Mouse (Mus musculus): ENCODE data around the gene Gm14214. TPM values are rescaled to one million over a fixed set of nuclear protein-coding genes. Genes with fewer than 3 reads are reported as not detected.

Gene Gm14214
- total and polyA plus RNA-seq, 3 experiments: 0.17 TPM; not detected in 2

- H3K9ac ChIP-seq (ENCODE audit: control insufficient read depth, low read depth, low read length, poor library complexity, severe bottlenecking): no peak overlapping the region
- DNase-seq (ENCODE audit: low read depth, low spot score): no peak
- peaks cover 7% of the 10 kb centered on the region in 2 experiments for H3K27me3 ChIP-seq (ENCODE audit: control insufficient read depth in 1 of 2, insufficient read depth in 2 of 2, low read length in 2 of 2)
- H3K36me3 ChIP-seq (ENCODE audit: control insufficient read depth in 1 of 2, insufficient read depth in 2 of 2, low read length in 2 of 2): no peaks in the 10 kb centered on the region
- no peaks in the 10 kb centered on the region for H3K4me1 ChIP-seq (ENCODE audit: control insufficient read depth in 1 of 2, insufficient read depth in 2 of 2, low read length in 2 of 2)
- no peaks in the 10 kb centered on the region for H3K9me3 ChIP-seq (replicated peaks; ENCODE audit: insufficient read depth, low read length)
- H3K4me3 ChIP-seq (ENCODE audit: control insufficient read depth in 1 of 2, insufficient read depth in 1 of 2, low read depth in 2 of 2, low read length in 2 of 2): no peak overlapping the region
- TF ChIP-seq SMC3 (IDR thresholded peaks at IDR 0.05; ENCODE audit: low read depth, low read length) (no peak), GABPA (IDR thresholded peaks at IDR 0.05; ENCODE audit: low read depth, low read length) (no peak), MAFK (IDR thresholded peaks at IDR 0.05; ENCODE audit: borderline replicate concordance, low read depth, low read length) (no peak), POLR2A (IDR thresholded peaks at IDR 0.05; ENCODE audit: control insufficient read depth in 1 of 2, insufficient read depth in 1 of 2, low read depth in 1 of 2, low read length in 2 of 2, poor library complexity in 1 of 2) (no peak), EP300 (IDR thresholded peaks at IDR 0.05; ENCODE audit: low read depth in 1 of 2, low read length in 2 of 2) (no peak), MAX (IDR thresholded peaks at IDR 0.05; ENCODE audit: low read length) (no peak), CTCF (IDR thresholded peaks at IDR 0.05 in 2 of 3, conservative IDR thresholded peaks at IDR 0.05 in 1 of 3; ENCODE audit: control insufficient read depth in 1 of 3, insufficient read depth in 1 of 3, low read depth in 2 of 3, low read length in 3 of 3, poor library complexity in 1 of 3, severe bottlenecking in 1 of 3) (no peak), ETS1 (IDR thresholded peaks at IDR 0.05; ENCODE audit: low read depth, low read length) (no peak), POLR2AphosphoS5 (IDR thresholded peaks at IDR 0.05; ENCODE audit: borderline replicate concordance, low read depth, low read length) (no peak), MAZ (IDR thresholded peaks at IDR 0.05; ENCODE audit: low read depth, low read length) (no peak), TBP (IDR thresholded peaks at IDR 0.05; ENCODE audit: low read depth, low read length) (no peak), NELFE (IDR thresholded peaks at IDR 0.05; ENCODE audit: low read depth, low read length) (no peak), BHLHE40 (IDR thresholded peaks at IDR 0.05; ENCODE audit: borderline replicate concordance, low read depth, low read length) (no peak), SIN3A (IDR thresholded peaks at IDR 0.05; ENCODE audit: low read length) (no peak), UBTF (IDR thresholded peaks at IDR 0.05; ENCODE audit: borderline replicate concordance, insufficient read depth, low read depth, low read length) (no peak), TCF12 (IDR thresholded peaks at IDR 0.05; ENCODE audit: low read depth, low read length) (no peak), MEF2A (IDR thresholded peaks at IDR 0.05; ENCODE audit: extremely low read depth, insufficient replicate concordance, low read depth, low read length, poor library complexity, severe bottlenecking) (no peak)
- no peak overlapping the region for H3K27ac ChIP-seq (ENCODE audit: control insufficient read depth, low read depth, low read length)
- no peaks in the 10 kb centered on the region for H3K79me2 ChIP-seq (ENCODE audit: control insufficient read depth, insufficient read depth, low read length, poor library complexity)
Observed at GRCm38 (mm10) chr2:154723473-154723872, 46.4 kb downstream of the Gm14214 start.

GRCm38 (mm10) chr2:154720315-154720714, 49.5 kb downstream of the Gm14214 start:
- H3K9ac ChIP-seq (ENCODE audit: control insufficient read depth, low read depth, low read length, poor library complexity, severe bottlenecking): no peak overlapping the region
- H3K79me2 ChIP-seq (ENCODE audit: control insufficient read depth, insufficient read depth, low read length, poor library complexity): no peaks in the 10 kb centered on the region
- H3K27me3 ChIP-seq (ENCODE audit: control insufficient read depth in 1 of 2, insufficient read depth in 2 of 2, low read length in 2 of 2): peaks cover 10 to 15% of the 10 kb centered on the region in 2 experiments
- H3K36me3 ChIP-seq (ENCODE audit: control insufficient read depth in 1 of 2, insufficient read depth in 2 of 2, low read length in 2 of 2): no peaks in the 10 kb centered on the region
- H3K27ac ChIP-seq (ENCODE audit: control insufficient read depth, low read depth, low read length): no peak overlapping the region
- no peaks in the 10 kb centered on the region for H3K4me1 ChIP-seq (ENCODE audit: control insufficient read depth in 1 of 2, insufficient read depth in 2 of 2, low read length in 2 of 2)
- no peak overlapping the region for H3K4me3 ChIP-seq (ENCODE audit: control insufficient read depth in 1 of 2, insufficient read depth in 1 of 2, low read depth in 2 of 2, low read length in 2 of 2)
- H3K9me3 ChIP-seq (replicated peaks; ENCODE audit: insufficient read depth, low read length): no peaks in the 10 kb centered on the region
- DNase-seq (ENCODE audit: low read depth, low spot score): no peak
- TF ChIP-seq GATA1 (IDR thresholded peaks at IDR 0.05; ENCODE audit: low read depth, low read length) (no peak), ZNF384 (IDR thresholded peaks at IDR 0.05; ENCODE audit: low read depth, low read length) (peak; percentile 70; the same call in 1 of the 2 replicates), TAL1 (IDR thresholded peaks at IDR 0.05; ENCODE audit: low read length) (no peak), CHD2 (IDR thresholded peaks at IDR 0.05; ENCODE audit: low read length) (no peak), MAZ (IDR thresholded peaks at IDR 0.05; ENCODE audit: low read depth, low read length) (no peak), BHLHE40 (IDR thresholded peaks at IDR 0.05; ENCODE audit: borderline replicate concordance, low read depth, low read length) (no peak), ELF1 (IDR thresholded peaks at IDR 0.05; ENCODE audit: low read depth, low read length) (no peak), ZC3H11A (IDR thresholded peaks at IDR 0.05; ENCODE audit: low read depth, low read length) (no peak), EP300 (IDR thresholded peaks at IDR 0.05; ENCODE audit: low read depth in 1 of 2, low read length in 2 of 2) (no peak)
